21 mouse cellular contexts compared by ENCODE assay signal in the genomic region with DNA sequence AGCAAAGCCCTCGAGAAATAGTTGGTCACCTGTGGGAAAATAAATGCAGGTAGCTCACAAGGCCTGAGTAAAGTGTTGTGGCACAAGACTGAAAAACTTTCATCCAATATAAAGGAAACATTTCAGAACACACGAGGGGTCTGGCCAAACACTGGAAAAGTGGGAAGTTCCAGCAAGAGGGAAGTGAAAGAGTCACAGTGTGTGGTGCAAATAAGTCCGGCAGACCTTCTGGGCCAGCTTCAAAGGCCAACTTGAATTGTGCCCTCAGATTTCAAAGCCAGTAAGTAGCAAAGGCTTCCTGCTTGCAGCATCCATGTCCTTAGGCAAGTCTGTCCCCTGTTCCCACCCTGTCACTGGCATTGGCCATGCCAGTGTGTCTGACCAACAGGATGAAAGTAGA. TPM values are rescaled to one million over a fixed set of nuclear protein-coding genes. Genes with fewer than 3 reads are reported as not detected.
A peak's percentile ranks its signal among the peaks of the same experiment; 100 is the strongest.
DNase-seq lines count a peak whose midpoint lies in the region; ATAC-seq and TF ChIP-seq lines count a peak whose summit lies in the region.
"Had no signal": no experiment of that assay in that cellular context is flagged by ENCODE, and none has a peak within 500 bp of the region (broad histone marks: within the 10 kb centered on the region; RNA-seq: fewer than 3 reads in every experiment).

No protein-coding gene starts in this region.

- dilution Hi-C loops in CH12.LX (cut with MboI; ENCODE audit: extremely low pct_ligation_motif_present, extremely low pct_unique_long_range_greater_than_20kb, low sequenced_read_pairs) = no loop called here

- H3K9ac ChIP-seq in CH12.LX (ENCODE audit: insufficient read depth, low read depth) = no peak overlapping the region
- H3K9ac ChIP-seq: embryonic facial prominence, embryonic 12.5 days; forebrain, embryonic 15.5 days; hindbrain, embryonic 13.5 days had no signal

- no peak overlapping the region for H3K4me3 ChIP-seq in CH12.LX (replicated peaks in 1 of 3; ENCODE audit: low read depth in 2 of 3, low read length in 2 of 3, poor library complexity in 1 of 3)
- H3K4me3 ChIP-seq: embryonic facial prominence, embryonic 12.5 days; forebrain, embryonic 15.5 days; heart, embryonic 10.5 days; hindbrain, embryonic 13.5 days had no signal

- no peak overlapping the region for H3K4me2 ChIP-seq in CH12.LX (ENCODE audit: insufficient read depth, low read depth, poor library complexity, severe bottlenecking)
- H3K4me2 ChIP-seq: embryonic facial prominence, embryonic 12.5 days; forebrain, embryonic 15.5 days; hindbrain, embryonic 13.5 days had no signal

- no peak for TF ChIP-seq CTCF in CH12.LX (conservative IDR thresholded peaks at IDR 0.05 in 1 of 2, IDR thresholded peaks at IDR 0.05 in 1 of 2; ENCODE audit: low read depth in 2 of 2, low read length in 2 of 2)

- peak; percentile 20 for DNase-seq in lung, postnatal 36 days
- no peak for DNase-seq in lung, postnatal 25 days (ENCODE audit: low spot score)
- DNase-seq in A20 (ENCODE audit: low read depth, low spot score) (peak; percentile 29), CH12.LX (ENCODE audit: extremely low read depth) (no peak)
- no peak for DNase-seq in frontal cortex, postnatal 10 days (ENCODE audit: low spot score in 2 of 2)
- no peak for DNase-seq in spleen, adult 12 weeks (ENCODE audit: low spot score)
- DNase-seq: adrenal gland, postnatal 14 days; B cell, adult 2 months; cerebellum, adult 2 months; cerebellum, postnatal 10 days; gastrocnemius, postnatal 25 days; heart, postnatal 14 days had no signal

- no peaks in the 10 kb centered on the region for H3K36me3 ChIP-seq in CH12.LX (replicated peaks in 1 of 2; ENCODE audit: control insufficient read depth in 1 of 2, insufficient read depth in 1 of 2, low read length in 1 of 2)
- H3K36me3 ChIP-seq: embryonic facial prominence, embryonic 12.5 days; forebrain, embryonic 15.5 days; heart, embryonic 10.5 days; hindbrain, embryonic 13.5 days had no signal

- H3K79me2 ChIP-seq in CH12.LX (replicated peaks; ENCODE audit: control insufficient read depth, extremely low read depth, insufficient read depth, poor library complexity, severe bottlenecking) = no peaks in the 10 kb centered on the region

- H3K27me3 ChIP-seq in CH12.LX (replicated peaks) = no peaks in the 10 kb centered on the region
- H3K27me3 ChIP-seq: forebrain, embryonic 15.5 days; hindbrain, embryonic 13.5 days; Patski had no signal

- H3K27ac ChIP-seq in CH12.LX (ENCODE audit: insufficient read depth, low read depth) = no peak overlapping the region
- H3K27ac ChIP-seq: embryonic facial prominence, embryonic 12.5 days; forebrain, embryonic 15.5 days; heart, embryonic 10.5 days; hindbrain, embryonic 13.5 days; hindbrain, postnatal 0 days had no signal

- peaks cover 2 to 4% of the 10 kb centered on the region in 2 experiments; a peak in 1 of 4 replicates for H3K4me1 ChIP-seq in CH12.LX (ENCODE audit: control insufficient read depth in 1 of 2, insufficient read depth in 2 of 2)
- H3K4me1 ChIP-seq: embryonic facial prominence, embryonic 12.5 days; forebrain, embryonic 15.5 days; heart, embryonic 10.5 days; hindbrain, embryonic 13.5 days had no signal

- TF ChIP-seq POLR2A in CH12.LX (IDR thresholded peaks at IDR 0.05; ENCODE audit: low read depth, low read length) = no peak

- peak; percentile 30; the same call in 1 of the 2 replicates for TF ChIP-seq EP300 in CH12.LX (IDR thresholded peaks at IDR 0.05; ENCODE audit: low read length)

- H3K9me3 ChIP-seq in CH12.LX (replicated peaks; ENCODE audit: low read length) = no peaks in the 10 kb centered on the region
- H3K9me3 ChIP-seq: embryonic facial prominence, embryonic 12.5 days; forebrain, embryonic 15.5 days; heart, embryonic 10.5 days; hindbrain, embryonic 13.5 days had no signal

- ATAC-seq in megakaryocyte, adult 5-6 weeks (ENCODE audit: poor library complexity, severe bottlenecking) = peak; percentile 81
- ATAC-seq: activated CD4-positive, CD25-positive, alpha-beta regulatory T cell, adult 4 months; CD4-positive, CD25-positive, alpha-beta regulatory T cell, adult 4 months; forebrain, embryonic 15.5 days; hindbrain, postnatal 0 days; Patski had no signal

- in situ Hi-C loops in CH12.LX (cut with MboI; ENCODE audit: low pct_ligation_motif_present, low pct_unique_long_range_greater_than_20kb, low sequenced_read_pairs) = no loop called here

- TF ChIP-seq RAD21 in CH12.LX (IDR thresholded peaks at IDR 0.05; ENCODE audit: low read depth, low read length) = no peak

TF ChIP-seq in CH12.LX, 34 proteins besides CTCF, POLR2A, EP300 and RAD21:
- TF ChIP-seq USF1 (IDR thresholded peaks at IDR 0.05; ENCODE audit: low read depth, low read length) (no peak), ETS1 (conservative IDR thresholded peaks at IDR 0.05; ENCODE audit: low read depth, low read length) (no peak), MYC (IDR thresholded peaks at IDR 0.05; ENCODE audit: low read depth, low read length) (no peak), IRF4 (IDR thresholded peaks at IDR 0.05; ENCODE audit: low read depth, low read length) (no peak), PAX5 (IDR thresholded peaks at IDR 0.05; ENCODE audit: low read length) (no peak)

RNA-seq across cellular contexts. Expression of a gene that starts 7.6 kb away (rescaled TPM):
- total RNA-seq in CH12.LX (2012; rRNA removed) = 8.7 and 9.1 TPM in 2 replicates
- total RNA-seq in CH12.LX (2014; rRNA removed) = 10.8 and 11.7 TPM in 2 replicates
- 9.3 TPM in 2 replicates for polyA plus RNA-seq in CH12.LX (2012; ENCODE audit: insufficient read length, low read depth)
- total RNA-seq in megakaryocyte, adult 5-6 weeks (2015) = 5.2 and 8.5 TPM in 2 replicates
- total RNA-seq in megakaryocyte, adult 5-6 weeks (2017) = 9.2 and 9.3 TPM in 2 replicates

Comparison
In these comparisons a context has a peak if more than half of its experiments do, and no peak if none do; other contexts are left out.
1. DNase-seq: peak in lung, postnatal 36 days (single experiment) and A20 (single experiment); none in lung, postnatal 25 days (single experiment), CH12.LX (single experiment), frontal cortex, postnatal 10 days (0 of 2) and spleen, adult 12 weeks (single experiment).